Mouse (Mus musculus): ENCODE results near the gene Gm20498. TPM values are rescaled to one million over a fixed set of nuclear protein-coding genes. Genes with fewer than 3 reads are reported as not detected.
"Not testable (repeated sequence)": the region's sequence is repeated elsewhere in the genome, so short reads cannot be mapped to it uniquely, and the experiment has no call there.

Gm20498 gene
- total and polyA plus RNA-seq, 3 experiments, result 41.5 to 46.2 TPM; not detected in 1

DNA sequence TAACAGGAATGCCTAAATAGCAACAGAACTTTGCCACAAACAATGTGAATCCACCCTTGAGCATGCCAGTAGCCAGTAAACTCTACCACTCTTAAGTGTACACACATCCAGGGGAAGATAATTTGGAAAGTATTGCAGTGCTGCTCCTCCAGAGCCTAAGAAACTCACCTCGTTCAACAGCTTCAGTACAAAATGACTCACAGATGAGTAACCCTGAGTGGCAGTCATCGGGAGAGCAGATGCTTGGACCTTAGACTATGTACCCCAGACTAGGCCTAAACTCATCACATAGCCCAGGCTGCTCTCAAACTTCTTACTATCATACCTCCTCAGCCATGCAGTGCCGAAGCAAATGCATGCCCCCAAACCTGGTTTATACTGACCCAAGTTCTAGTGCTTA, 123.7 kb downstream of the Gm20498 start:
- no peaks in the 10 kb centered on the region for H3K27me3 ChIP-seq (ENCODE audit: control insufficient read depth in 1 of 2, insufficient read depth in 2 of 2, low read length in 2 of 2)
- no peaks in the 10 kb centered on the region for H3K79me2 ChIP-seq (ENCODE audit: control insufficient read depth, insufficient read depth, low read length, poor library complexity)
- H3K36me3 ChIP-seq (ENCODE audit: control insufficient read depth in 1 of 2, insufficient read depth in 2 of 2, low read length in 2 of 2), result no peaks in the 10 kb centered on the region
- no peak for DNase-seq (ENCODE audit: low read depth, low spot score)
- no peak for TF ChIP-seq ELF1 (IDR thresholded peaks at IDR 0.05; ENCODE audit: low read depth, low read length)
- TF ChIP-seq E2F4 (IDR thresholded peaks at IDR 0.05; ENCODE audit: borderline replicate concordance, low read depth, low read length), result no peak
- no peak for TF ChIP-seq MAZ (IDR thresholded peaks at IDR 0.05; ENCODE audit: low read depth, low read length)
- TF ChIP-seq JUND (IDR thresholded peaks at IDR 0.05; ENCODE audit: low read depth, low read length), result no peak
- TF ChIP-seq POLR2A (IDR thresholded peaks at IDR 0.05; ENCODE audit: control insufficient read depth in 1 of 2, insufficient read depth in 1 of 2, low read depth in 1 of 2, low read length in 2 of 2, poor library complexity in 1 of 2), result no peak
- no peaks in the 10 kb centered on the region for H3K9me3 ChIP-seq (replicated peaks; ENCODE audit: insufficient read depth, low read length)
- no peak overlapping the region for H3K9ac ChIP-seq (ENCODE audit: control insufficient read depth, low read depth, low read length, poor library complexity, severe bottlenecking)
- H3K4me3 ChIP-seq (ENCODE audit: control insufficient read depth in 1 of 2, insufficient read depth in 1 of 2, low read depth in 2 of 2, low read length in 2 of 2), result no peak overlapping the region
- H3K4me1 ChIP-seq (ENCODE audit: control insufficient read depth in 1 of 2, insufficient read depth in 2 of 2, low read length in 2 of 2), result no peaks in the 10 kb centered on the region
- no peak overlapping the region for H3K27ac ChIP-seq (ENCODE audit: control insufficient read depth, low read depth, low read length)

DNA sequence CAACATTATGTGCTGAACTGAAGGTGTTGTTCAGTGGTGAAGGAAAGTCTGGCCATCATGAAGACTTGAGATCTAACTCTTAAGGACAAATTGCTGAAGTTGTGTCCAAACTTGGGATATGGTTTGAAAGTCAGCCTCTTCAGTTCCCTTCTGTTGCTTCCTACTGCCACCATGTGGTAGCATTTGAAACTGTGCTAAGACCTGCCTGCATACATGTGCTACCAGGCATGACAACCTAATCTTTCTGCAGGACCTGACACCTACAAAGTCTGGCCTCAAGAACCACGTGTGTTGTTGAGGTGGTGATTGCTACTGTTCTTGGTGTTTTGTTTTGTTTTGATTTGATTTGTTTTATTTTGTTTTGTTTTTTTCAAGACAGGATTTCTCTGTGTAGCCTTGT, 130.5 kb downstream of the Gm20498 start:
- H3K9ac ChIP-seq (ENCODE audit: control insufficient read depth, low read depth, low read length, poor library complexity, severe bottlenecking), result no peak overlapping the region
- H3K4me3 ChIP-seq (ENCODE audit: control insufficient read depth in 1 of 2, insufficient read depth in 1 of 2, low read depth in 2 of 2, low read length in 2 of 2), result no peak overlapping the region
- no peak overlapping the region for H3K27ac ChIP-seq (ENCODE audit: control insufficient read depth, low read depth, low read length)
- no peaks in the 10 kb centered on the region for H3K79me2 ChIP-seq (ENCODE audit: control insufficient read depth, insufficient read depth, low read length, poor library complexity)
- H3K36me3 ChIP-seq (ENCODE audit: control insufficient read depth in 1 of 2, insufficient read depth in 2 of 2, low read length in 2 of 2), result no peaks in the 10 kb centered on the region
- H3K27me3 ChIP-seq (ENCODE audit: control insufficient read depth in 1 of 2, insufficient read depth in 2 of 2, low read length in 2 of 2), result no peaks in the 10 kb centered on the region
- no peaks in the 10 kb centered on the region for H3K9me3 ChIP-seq (replicated peaks; ENCODE audit: insufficient read depth, low read length)
- peak; percentile 78 for DNase-seq (ENCODE audit: low read depth, low spot score)
- H3K4me1 ChIP-seq (ENCODE audit: control insufficient read depth in 1 of 2, insufficient read depth in 2 of 2, low read length in 2 of 2), result no peaks in the 10 kb centered on the region
- TF ChIP-seq HCFC1 (IDR thresholded peaks at IDR 0.05; ENCODE audit: low read depth, low read length) (no peak), MXI1 (IDR thresholded peaks at IDR 0.05; ENCODE audit: low read depth, low read length) (peak; percentile 48; the same call in 1 of the 2 replicates), SMC3 (IDR thresholded peaks at IDR 0.05; ENCODE audit: low read depth, low read length) (peak; percentile 78), MAX (IDR thresholded peaks at IDR 0.05; ENCODE audit: low read length) (peak; percentile 88), NELFE (IDR thresholded peaks at IDR 0.05; ENCODE audit: low read depth, low read length) (no peak), CTCF (IDR thresholded peaks at IDR 0.05 in 2 of 3, conservative IDR thresholded peaks at IDR 0.05 in 1 of 3; ENCODE audit: control insufficient read depth in 1 of 3, insufficient read depth in 1 of 3, low read depth in 2 of 3, low read length in 3 of 3, poor library complexity in 1 of 3, severe bottlenecking in 1 of 3) (peak; percentile 57 to 80 (median 79)), MYC (IDR thresholded peaks at IDR 0.05; ENCODE audit: low read depth, low read length) (peak; percentile 89), RAD21 (IDR thresholded peaks at IDR 0.05; ENCODE audit: low read depth, low read length) (peak; percentile 80), MYB (IDR thresholded peaks at IDR 0.05; ENCODE audit: low read depth, low read length) (no peak), E2F4 (IDR thresholded peaks at IDR 0.05; ENCODE audit: borderline replicate concordance, low read depth, low read length) (no peak), NRF1 (IDR thresholded peaks at IDR 0.05; ENCODE audit: insufficient read depth, low read depth, low read length, poor library complexity, severe bottlenecking) (0 out of 2 replicates have a peak, but pooled peaks have one; percentile 8), SIN3A (IDR thresholded peaks at IDR 0.05; ENCODE audit: low read length) (peak; percentile 51), ZC3H11A (IDR thresholded peaks at IDR 0.05; ENCODE audit: low read depth, low read length) (peak; percentile 47), MEF2A (IDR thresholded peaks at IDR 0.05; ENCODE audit: extremely low read depth, insufficient replicate concordance, low read depth, low read length, poor library complexity, severe bottlenecking) (no peak), POLR2AphosphoS2 (IDR thresholded peaks at IDR 0.05; ENCODE audit: low read length) (no peak), CHD1 (IDR thresholded peaks at IDR 0.05; ENCODE audit: low read depth, low read length) (no peak), GABPA (IDR thresholded peaks at IDR 0.05; ENCODE audit: low read depth, low read length) (no peak), ELF1 (IDR thresholded peaks at IDR 0.05; ENCODE audit: low read depth, low read length) (no peak)

DNA sequence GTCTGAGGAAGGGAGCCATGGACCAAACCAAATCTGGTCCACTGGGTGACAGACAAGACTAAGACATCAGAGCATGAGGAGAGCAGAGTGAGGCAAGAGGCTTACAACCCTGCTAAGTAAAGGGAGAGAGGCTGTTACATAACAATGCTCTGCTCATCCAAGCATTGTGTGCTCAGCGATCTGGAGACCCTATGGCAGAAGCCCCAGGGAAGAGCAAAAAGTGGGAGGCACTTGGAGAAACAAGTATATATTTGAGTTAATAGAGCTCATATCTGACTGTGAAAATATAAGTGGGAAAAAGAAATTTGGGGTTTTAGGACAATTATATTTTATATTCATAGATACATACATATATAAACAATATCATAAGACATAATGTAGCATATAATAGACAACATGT, 153.3 kb downstream of the Gm20498 start, which contains the start of gene Gm4787:
Gene Gm4787 (minus strand): TSS at position 101 of the 400 bp plus-strand sequence.
- not testable (repeated sequence) for H3K79me2 ChIP-seq (ENCODE audit: control insufficient read depth, insufficient read depth, low read length, poor library complexity); H3K9me3 ChIP-seq (replicated peaks; ENCODE audit: insufficient read depth, low read length); H3K27ac ChIP-seq (ENCODE audit: control insufficient read depth, low read depth, low read length); H3K9ac ChIP-seq (ENCODE audit: control insufficient read depth, low read depth, low read length, poor library complexity, severe bottlenecking); H3K27me3 ChIP-seq (ENCODE audit: control insufficient read depth in 1 of 2, insufficient read depth in 2 of 2, low read length in 2 of 2); H3K36me3 ChIP-seq (ENCODE audit: control insufficient read depth in 1 of 2, insufficient read depth in 2 of 2, low read length in 2 of 2); H3K4me1 ChIP-seq (ENCODE audit: control insufficient read depth in 1 of 2, insufficient read depth in 2 of 2, low read length in 2 of 2); DNase-seq (ENCODE audit: low read depth, low spot score); H3K4me3 ChIP-seq (ENCODE audit: control insufficient read depth in 1 of 2, insufficient read depth in 1 of 2, low read depth in 2 of 2, low read length in 2 of 2)
